Mouse (Mus musculus) liver, embryonic 14.5 days (tissue): ENCODE results near the gene Bdp1.

Source experiments
- CTCF ChIP-seq: IDR thresholded peaks from 2 replicates; pipeline ENCODE4 v1.5.1; 2016; ENCODE audit warnings: antibody characterized with exemption, low read depth, control low read depth
- EP300 ChIP-seq: IDR thresholded peaks from 2 replicates; pipeline ENCODE4 v1.6.1; 2016; ENCODE audit warnings: antibody characterized with exemption, low read depth

DNA sequence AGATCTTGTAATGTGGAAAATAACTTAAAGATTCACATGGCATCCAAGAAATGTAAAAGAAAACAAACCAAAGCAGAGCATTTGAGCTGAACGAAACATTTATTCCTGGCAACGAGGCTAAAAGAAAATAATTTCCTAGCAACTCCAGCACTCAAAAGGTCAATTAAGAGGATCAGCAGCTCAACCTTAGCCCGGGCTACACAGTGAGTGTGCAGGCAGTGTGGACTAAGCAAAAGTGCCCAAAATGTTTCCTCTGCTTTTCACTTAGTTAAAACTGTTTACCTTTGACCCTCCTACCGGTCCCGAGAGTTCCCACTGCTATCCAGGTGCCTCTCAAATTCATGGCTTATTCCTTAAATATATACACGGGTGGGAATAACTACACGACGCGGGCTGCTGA lies 87.0 kb downstream of the Bdp1 start:
- TF ChIP-seq CTCF (no peak), EP300 (no peak)
